Mouse (Mus musculus) liver, adult 2 months (tissue): ENCODE data around the gene Sp140. TPM values are rescaled to one million over a fixed set of nuclear protein-coding genes. Genes with fewer than 3 reads are reported as not detected.
"Not testable (repeated sequence)": the region's sequence is repeated elsewhere in the genome, so short reads cannot be mapped to it uniquely, and the experiment has no call there.

Source experiments
- DNase-seq: peaks from one replicate; pipeline ENCODE4 v3.0.0-alpha.2; 2011; ENCODE audit warnings: low read depth, low spot score; ENCODE audit errors: extremely low read depth
- H3K27ac ChIP-seq: fragments of 200-500 bp; replicated peaks from 2 replicates; pipeline ENCODE4 v1.5.1; 2012; ENCODE audit warnings: low read depth, mild to moderate bottlenecking, control low read depth, inconsistent platforms, low read length; ENCODE audit not compliant: insufficient read depth
- H3K27me3 ChIP-seq: fragments of 200-500 bp; 2 replicates; pipeline ENCODE4 v1.6.1; 2012; ENCODE audit warnings: mild to moderate bottlenecking, moderate library complexity, low read length, inconsistent platforms; ENCODE audit not compliant: control insufficient read depth, insufficient read depth
- H3K36me3 ChIP-seq: fragments of 200-500 bp; 2 replicates; pipeline ENCODE4 v1.6.1; 2012; ENCODE audit warnings: low read length, inconsistent platforms; ENCODE audit not compliant: control insufficient read depth, insufficient read depth
- H3K4me1 ChIP-seq: fragments of 200-500 bp; 2 replicates; pipeline ENCODE4 v1.6.1; 2011; ENCODE audit warnings: low read length; ENCODE audit not compliant: control insufficient read depth, insufficient read depth
- H3K4me3 ChIP-seq: fragments of 200-500 bp; 2 replicates; pipeline ENCODE4 v1.5.1; 2011; ENCODE audit warnings: low read depth, mild to moderate bottlenecking, control low read depth, low read length, moderate library complexity; ENCODE audit not compliant: insufficient read depth
- H3K79me2 ChIP-seq: fragments of 200-500 bp; 2 replicates; pipeline ENCODE4 v1.6.1; 2012; ENCODE audit warnings: inconsistent platforms, mild to moderate bottlenecking, low read length, moderate library complexity; ENCODE audit not compliant: control insufficient read depth, insufficient read depth
- H3K9ac ChIP-seq: fragments of 200-500 bp; 2 replicates; pipeline ENCODE4 v1.6.1; 2012; ENCODE audit warnings: low read depth, mild to moderate bottlenecking, control low read depth, inconsistent platforms, low read length
- POLR2A ChIP-seq: fragments of 200-500 bp; IDR thresholded peaks from 2 replicates; pipeline ENCODE4 v1.6.1; 2011; ENCODE audit warnings: low read length, control low read depth; ENCODE audit not compliant: insufficient read depth; ENCODE audit errors: extremely low read depth
- WGBS: fragments of 180-500 bp; shearing (Covaris S2); methylation state at CpG from one replicate; pipeline ENCODE4 v1.1.7; 2018; 5-methylcytosine and 5-hydroxymethylcytosine counted together
- polyA plus RNA-seq: library from polyadenylated mRNA; depleted of rRNA; stranded (reverse); fragments of >200 nt; gene quantifications from 2 replicates; pipeline ENCODE4 v1.2.3, GENCODE M21; 2012
- total RNA-seq: library from RNA; depleted of rRNA; stranded (reverse); fragments of >200 nt; gene quantifications from 2 replicates; pipeline ENCODE4 v1.2.3, GENCODE M21; 2014

Sp140 gene
- total and polyA plus RNA-seq, 2 experiments: 1.3 to 4.9 TPM

- H3K4me3 ChIP-seq, H3K79me2 ChIP-seq, DNase-seq, H3K4me1 ChIP-seq, H3K36me3 ChIP-seq, H3K9ac ChIP-seq, H3K27me3 ChIP-seq, H3K27ac ChIP-seq: not testable (repeated sequence)
- WGBS: 56% methylated on average over 4 of the region's 5 CpGs
Measured at GRCm38 (mm10) chr1:85617161-85617560, 17.0 kb downstream of the Sp140 start.

GRCm38 (mm10) chr1:85618689-85619088 is 18.5 kb downstream of the Sp140 start:
- not testable (repeated sequence) for H3K36me3 ChIP-seq, H3K9ac ChIP-seq, H3K27ac ChIP-seq, H3K4me3 ChIP-seq, H3K27me3 ChIP-seq, H3K4me1 ChIP-seq, DNase-seq, H3K79me2 ChIP-seq
- 57% methylated on average over 1 of the region's 1 CpGs for WGBS

- not testable (repeated sequence) for H3K4me1 ChIP-seq, H3K9ac ChIP-seq, H3K36me3 ChIP-seq, DNase-seq, H3K79me2 ChIP-seq, H3K27ac ChIP-seq, H3K27me3 ChIP-seq, H3K4me3 ChIP-seq
- WGBS: 70% methylated on average over 3 of the region's 3 CpGs
Measured at GRCm38 (mm10) chr1:85636936-85637335, 36.8 kb downstream of the Sp140 start.

- WGBS: 76% methylated on average over 4 of the region's 4 CpGs
- not testable (repeated sequence) for H3K27ac ChIP-seq, H3K4me1 ChIP-seq, DNase-seq, H3K36me3 ChIP-seq, H3K27me3 ChIP-seq, H3K4me3 ChIP-seq, H3K79me2 ChIP-seq, H3K9ac ChIP-seq
Measured at GRCm38 (mm10) chr1:85638144-85638543, 38.0 kb downstream of the Sp140 start.

- peak within 1 kb of the TSS; percentile 67 for H3K4me3 ChIP-seq
- DNase-seq: peak; percentile 2
Measured at GRCm38 (mm10) chr1:85649881-85650280, 49.7 kb downstream of the Sp140 start, which contains the start of gene Sp100. Sp100 (plus strand) TSS chr1:85649988.

GRCm38 (mm10) chr1:85650524-85650923 is 50.3 kb downstream of the Sp140 start:
- H3K9ac ChIP-seq, H3K27ac ChIP-seq, H3K4me1 ChIP-seq, H3K79me2 ChIP-seq, H3K27me3 ChIP-seq, H3K4me3 ChIP-seq, DNase-seq, H3K36me3 ChIP-seq: not testable (repeated sequence)
- 58% methylated on average over 4 of the region's 5 CpGs for WGBS

More at GRCm38 (mm10) chr1:85649881-85650280, 49.7 kb downstream of the Sp140 start, which contains the start of gene Sp100:
- Histone ChIP-seq H3K27ac (peak within 1 kb of the TSS; percentile 83), H3K9ac (peak within 1 kb of the TSS; percentile 74)
- TF ChIP-seq POLR2A: 0 out of 2 replicates have a peak, but pooled peaks have one; percentile 14
- not testable (repeated sequence) for H3K36me3 ChIP-seq, H3K4me1 ChIP-seq, H3K27me3 ChIP-seq, H3K79me2 ChIP-seq
- WGBS: 41% methylated on average over 6 of the region's 6 CpGs

- not testable (repeated sequence) for H3K79me2 ChIP-seq, H3K9ac ChIP-seq, DNase-seq, H3K36me3 ChIP-seq, H3K27me3 ChIP-seq, H3K27ac ChIP-seq, H3K4me1 ChIP-seq
- H3K4me3 ChIP-seq: peak overlapping the region; percentile 30; the same call in 1 of the 2 replicates
- 67% methylated on average over 13 of the region's 13 CpGs for WGBS
Measured at GRCm38 (mm10) chr1:85651770-85652275, 51.6 kb downstream of the Sp140 start.

- 84% methylated on average over 2 of the region's 2 CpGs for WGBS
- not testable (repeated sequence) for H3K4me3 ChIP-seq, H3K4me1 ChIP-seq, H3K79me2 ChIP-seq, DNase-seq, H3K27me3 ChIP-seq, H3K27ac ChIP-seq, H3K9ac ChIP-seq, H3K36me3 ChIP-seq
Measured at GRCm38 (mm10) chr1:85657211-85657610, 57.0 kb downstream of the Sp140 start.
